Mouse (Mus musculus) retina, adult 2 months (tissue): ENCODE data around the gene Olfr1153.

Experiments used
- DNase-seq: peaks from one replicate; pipeline ENCODE4 v3.0.0-alpha.2; 2012; ENCODE audit warnings: low read depth, low spot score

Olfr1153 gene

GRCm38 (mm10) chr2:87894662-87895061 lies at the start of gene Olfr1153:
Olfr1153 (plus strand) TSS chr2:87894962.
- DNase-seq = no peak

DNA sequence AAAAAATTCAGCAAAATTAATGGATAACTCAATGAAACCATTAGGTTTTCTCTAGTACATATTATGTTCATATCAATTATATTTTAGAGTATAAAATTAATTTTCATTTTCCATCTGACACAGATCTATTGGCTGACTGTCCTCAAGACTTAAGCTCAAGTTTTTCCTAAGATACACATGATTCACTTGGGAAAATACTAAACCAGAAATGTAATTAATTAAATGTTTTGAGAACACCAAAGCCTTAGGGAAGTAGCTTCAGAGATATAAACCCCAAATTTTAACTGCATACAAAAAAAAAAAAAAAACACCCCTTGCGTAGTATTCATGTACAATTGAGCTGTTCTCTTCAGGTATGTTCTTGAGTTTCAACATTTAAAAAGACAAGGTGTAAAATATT lies 39.2 kb upstream of the Olfr1153 start, which contains the start of gene Olfr1151:
Gene Olfr1151 (plus strand): TSS at position 301 of the 400 bp plus-strand sequence.
- DNase-seq = no peak

DNA sequence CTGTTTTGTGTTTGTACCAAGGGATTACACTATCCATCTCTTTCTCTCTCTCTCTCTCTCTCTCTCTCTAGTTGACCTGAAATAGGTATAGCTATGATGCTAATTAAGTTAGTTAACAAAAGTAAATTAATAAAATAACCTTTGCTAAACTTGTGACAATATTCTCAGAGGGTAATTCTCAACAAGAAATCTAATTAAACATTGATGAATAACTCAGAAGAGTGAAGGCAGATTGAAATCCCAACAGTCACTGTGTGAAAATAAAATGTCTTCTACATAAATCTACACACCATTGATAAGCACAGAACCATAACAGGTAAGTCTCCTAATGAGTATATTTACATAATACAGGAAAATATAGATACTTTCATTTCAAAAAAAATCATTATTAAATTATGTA lies 28.6 kb upstream of the Olfr1153 start, which contains the start of gene Olfr1152:
Gene Olfr1152 (plus strand): TSS at position 301 of the 400 bp plus-strand sequence.
- no peak for DNase-seq

DNA sequence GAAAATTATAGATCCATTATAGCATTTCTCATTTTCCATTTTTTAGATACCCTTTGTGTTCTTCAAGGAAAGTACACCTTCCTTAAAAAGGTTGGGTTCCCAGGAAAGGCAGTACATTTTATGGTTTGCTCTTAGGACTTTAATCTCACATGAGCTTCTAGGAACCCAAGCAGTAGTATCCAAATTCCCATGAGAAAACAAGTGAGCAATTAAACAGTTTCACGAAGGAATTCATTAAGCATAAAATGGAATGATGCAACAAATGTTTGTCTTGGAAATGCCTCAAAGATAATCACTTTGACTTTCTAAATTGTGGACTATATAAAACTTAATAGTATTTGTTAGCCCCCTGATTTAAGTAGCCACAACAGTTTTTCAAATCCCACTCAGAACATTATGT lies 10.3 kb downstream of the Olfr1153 start, which contains the start of gene Olfr1154:
Gene Olfr1154 (minus strand): TSS at position 101 of the 400 bp plus-strand sequence.
- no peak for DNase-seq

DNA sequence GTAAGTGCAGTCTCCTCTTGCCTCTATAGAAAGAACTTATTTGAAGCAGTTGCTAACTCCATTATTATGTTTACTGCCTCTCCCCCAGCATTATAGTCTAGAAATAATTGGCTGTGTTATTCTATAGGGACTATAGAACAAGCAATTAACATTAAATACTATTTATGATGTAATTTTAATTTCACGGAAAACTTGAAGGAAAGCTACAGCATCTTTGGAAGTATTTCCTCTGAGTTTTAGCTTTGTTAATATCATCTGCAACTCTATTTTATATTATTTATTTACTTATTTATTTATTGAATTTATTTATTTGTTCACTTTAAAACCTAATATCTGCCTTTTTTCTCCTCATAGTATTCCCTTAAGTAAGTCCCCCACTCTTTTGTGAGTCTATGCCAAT lies 50.3 kb downstream of the Olfr1153 start, which contains the start of gene Olfr1155:
Gene Olfr1155 (minus strand): TSS at position 101 of the 400 bp plus-strand sequence.
- no peak for DNase-seq
